Mouse (Mus musculus) bone marrow, adult 2 months (tissue): ENCODE results near the gene Them7.

Experiments
- CTCF ChIP-seq: fragments of 200-500 bp; IDR thresholded peaks from 2 replicates; pipeline ENCODE4 v1.5.1; 2011; ENCODE audit warnings: low read length, control low read depth; ENCODE audit not compliant: control insufficient read depth, insufficient read depth
- POLR2A ChIP-seq: fragments of 200-500 bp; IDR thresholded peaks from 2 replicates; pipeline ENCODE4 v1.6.1; 2011; ENCODE audit warnings: low read depth, mild to moderate bottlenecking, control low read depth, low read length, borderline replicate concordance; ENCODE audit not compliant: control insufficient read depth

- no peak for TF ChIP-seq POLR2A
- no peak for TF ChIP-seq CTCF
Observed at GRCm38 (mm10) chr2:105408511-105408910, 184.4 kb downstream of the Them7 start.
